Mouse (Mus musculus): ENCODE results near the gene Ppp1r13b. TPM values are rescaled to one million over a fixed set of nuclear protein-coding genes. Genes with fewer than 3 reads are reported as not detected.

Gene Ppp1r13b
- polyA plus RNA-seq, 1 experiment from 2014 or later = 6.8 TPM

DNA sequence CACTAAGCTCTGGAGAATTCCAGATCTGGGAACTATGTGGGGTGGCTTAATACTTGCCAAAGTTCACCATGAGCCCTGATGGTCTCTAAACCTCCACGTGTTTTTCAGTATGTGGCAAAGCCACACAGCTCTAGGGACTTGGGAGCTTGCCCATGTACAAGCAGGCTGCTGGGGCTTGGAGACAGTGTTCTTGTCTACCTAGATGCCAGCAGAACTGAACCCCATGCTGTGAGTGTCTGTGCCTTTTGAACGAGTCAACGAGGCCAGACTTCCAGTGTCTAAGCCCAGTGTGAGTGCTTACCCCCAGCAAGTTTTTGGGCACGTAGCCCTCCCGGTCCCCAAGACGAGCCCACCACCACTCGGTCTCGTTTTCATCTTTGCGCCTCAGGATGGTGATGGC is 78.0 kb downstream of the Ppp1r13b start:
- WGBS = 91% methylated on average over 9 of the region's 9 CpGs

DNA sequence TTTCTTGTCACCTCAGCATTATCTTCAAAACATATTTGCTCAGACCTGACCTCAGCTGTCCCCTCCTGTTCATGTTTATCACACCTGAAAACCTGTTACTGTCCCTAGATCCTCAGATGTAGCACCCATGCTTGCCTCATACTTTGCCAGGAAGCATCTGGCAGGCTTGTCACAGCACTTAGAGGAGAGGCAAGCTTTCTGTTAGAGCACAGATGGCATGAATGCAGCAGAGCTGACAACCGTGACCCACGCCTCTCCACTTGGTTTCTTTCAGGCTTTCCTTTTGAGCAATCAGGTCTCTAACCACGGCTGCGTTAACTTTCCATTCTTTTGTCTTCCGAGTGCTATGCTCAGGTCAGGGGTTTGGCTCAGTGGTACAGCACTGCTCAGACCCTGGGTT is 78.5 kb downstream of the Ppp1r13b start:
- Histone ChIP-seq H3K4me3 (ENCODE audit: low read depth, low read length) (no peak overlapping the region), H3K4me2 (ENCODE audit: low read depth, low read length) (no peak overlapping the region), H3K9ac (replicated peaks; ENCODE audit: low read length) (no peak overlapping the region), H3K27ac (replicated peaks; ENCODE audit: low read depth, low read length) (no peak overlapping the region), H3K36me3 (replicated peaks; ENCODE audit: control insufficient read depth, insufficient read depth, low read depth, low read length) (peaks cover 3% of the 10 kb centered on the region), H3K9me3 (replicated peaks; ENCODE audit: control insufficient read depth, low read length) (no peaks in the 10 kb centered on the region), H3K27me3 (ENCODE audit: control insufficient read depth, insufficient read depth, low read length) (no peaks in the 10 kb centered on the region), H3K4me1 (ENCODE audit: control insufficient read depth, insufficient read depth, low read length) (no peaks in the 10 kb centered on the region)
- WGBS = 80% methylated on average over 5 of the region's 5 CpGs
- ATAC-seq (replicated peaks; ENCODE audit: insufficient number of reproducible peaks, low FRiP score, low TSS enrichment, low read depth) (no peak), DNase-seq (ENCODE audit: low spot score) (no peak)

More for the DNA sequence above, 78.0 kb downstream of the Ppp1r13b start:
- no peak for DNase-seq (ENCODE audit: low spot score)
- no peak for ATAC-seq (replicated peaks; ENCODE audit: insufficient number of reproducible peaks, low FRiP score, low TSS enrichment, low read depth)
- H3K4me2 ChIP-seq (ENCODE audit: low read depth, low read length) = no peak overlapping the region
- H3K9me3 ChIP-seq (replicated peaks; ENCODE audit: control insufficient read depth, low read length) = no peaks in the 10 kb centered on the region
- no peak overlapping the region for H3K4me3 ChIP-seq (ENCODE audit: low read depth, low read length)
- no peaks in the 10 kb centered on the region for H3K4me1 ChIP-seq (ENCODE audit: control insufficient read depth, insufficient read depth, low read length)
- H3K9ac ChIP-seq (replicated peaks; ENCODE audit: low read length) = no peak overlapping the region
- peaks cover 3% of the 10 kb centered on the region for H3K36me3 ChIP-seq (replicated peaks; ENCODE audit: control insufficient read depth, insufficient read depth, low read depth, low read length)
- no peaks in the 10 kb centered on the region for H3K27me3 ChIP-seq (ENCODE audit: control insufficient read depth, insufficient read depth, low read length)
- H3K27ac ChIP-seq (replicated peaks; ENCODE audit: low read depth, low read length) = no peak overlapping the region

DNA sequence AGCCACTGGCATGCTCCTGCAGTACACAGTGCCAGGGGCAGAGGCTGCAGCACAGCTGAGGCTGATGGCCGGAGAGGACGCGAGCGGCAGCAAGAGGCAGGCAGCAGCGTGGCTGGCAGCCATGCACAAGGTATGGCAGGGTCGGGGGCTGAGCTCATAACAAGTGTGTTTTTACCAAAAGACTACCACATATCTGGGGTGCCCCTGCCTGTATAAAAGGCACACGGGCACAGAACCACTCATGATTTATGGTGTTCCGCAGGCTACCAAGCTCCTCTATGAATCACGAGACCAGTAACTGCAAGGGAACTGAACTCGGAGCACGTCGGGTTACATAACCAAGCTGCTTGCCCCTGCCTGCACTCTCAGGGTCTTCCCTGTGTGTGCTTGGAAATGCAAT is 80.4 kb downstream of the Ppp1r13b start:
- H3K4me3 ChIP-seq (ENCODE audit: low read depth, low read length) = no peak overlapping the region
- WGBS = 93% methylated on average over 12 of the region's 12 CpGs
- H3K9ac ChIP-seq (replicated peaks; ENCODE audit: low read length) = no peak overlapping the region
- H3K27me3 ChIP-seq (ENCODE audit: control insufficient read depth, insufficient read depth, low read length) = no peaks in the 10 kb centered on the region
- no peak for ATAC-seq (replicated peaks; ENCODE audit: insufficient number of reproducible peaks, low FRiP score, low TSS enrichment, low read depth)
- H3K4me1 ChIP-seq (ENCODE audit: control insufficient read depth, insufficient read depth, low read length) = no peaks in the 10 kb centered on the region
- peaks cover 3% of the 10 kb centered on the region for H3K36me3 ChIP-seq (replicated peaks; ENCODE audit: control insufficient read depth, insufficient read depth, low read depth, low read length)
- no peak overlapping the region for H3K27ac ChIP-seq (replicated peaks; ENCODE audit: low read depth, low read length)
- DNase-seq (ENCODE audit: low spot score) = no peak
- H3K9me3 ChIP-seq (replicated peaks; ENCODE audit: control insufficient read depth, low read length) = no peaks in the 10 kb centered on the region
- no peak overlapping the region for H3K4me2 ChIP-seq (ENCODE audit: low read depth, low read length)

DNA sequence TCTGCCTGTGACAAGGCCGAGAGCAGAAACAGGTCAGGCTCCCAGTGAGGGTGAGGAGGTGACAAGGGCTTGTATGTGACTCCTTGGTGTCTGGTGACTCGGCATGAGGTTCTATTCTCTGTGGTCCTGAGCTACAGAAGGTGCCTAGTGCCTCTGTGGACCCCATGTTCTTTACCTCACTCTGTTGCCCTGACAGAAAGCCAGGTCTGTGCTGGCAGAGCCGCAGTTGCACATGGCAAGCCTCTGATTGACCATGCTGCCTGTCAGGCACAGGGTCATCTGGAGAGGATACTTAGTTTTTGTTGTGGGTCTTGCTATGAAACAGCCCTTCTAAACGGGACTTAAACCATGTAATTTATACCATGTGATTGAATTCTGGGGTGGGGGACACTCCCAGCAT is 86.0 kb downstream of the Ppp1r13b start:
- Histone ChIP-seq H3K27ac (replicated peaks; ENCODE audit: low read depth, low read length) (no peak overlapping the region), H3K4me3 (ENCODE audit: low read depth, low read length) (no peak overlapping the region), H3K4me1 (ENCODE audit: control insufficient read depth, insufficient read depth, low read length) (no peaks in the 10 kb centered on the region), H3K36me3 (replicated peaks; ENCODE audit: control insufficient read depth, insufficient read depth, low read depth, low read length) (no peaks in the 10 kb centered on the region; the same call in none of the 2 replicates), H3K27me3 (ENCODE audit: control insufficient read depth, insufficient read depth, low read length) (no peaks in the 10 kb centered on the region), H3K4me2 (ENCODE audit: low read depth, low read length) (no peak overlapping the region), H3K9ac (replicated peaks; ENCODE audit: low read length) (no peak overlapping the region), H3K9me3 (replicated peaks; ENCODE audit: control insufficient read depth, low read length) (no peaks in the 10 kb centered on the region)
- DNase-seq (ENCODE audit: low spot score) (no peak), ATAC-seq (replicated peaks; ENCODE audit: insufficient number of reproducible peaks, low FRiP score, low TSS enrichment, low read depth) (no peak)
- 73% methylated on average over 4 of the region's 4 CpGs for WGBS

DNA sequence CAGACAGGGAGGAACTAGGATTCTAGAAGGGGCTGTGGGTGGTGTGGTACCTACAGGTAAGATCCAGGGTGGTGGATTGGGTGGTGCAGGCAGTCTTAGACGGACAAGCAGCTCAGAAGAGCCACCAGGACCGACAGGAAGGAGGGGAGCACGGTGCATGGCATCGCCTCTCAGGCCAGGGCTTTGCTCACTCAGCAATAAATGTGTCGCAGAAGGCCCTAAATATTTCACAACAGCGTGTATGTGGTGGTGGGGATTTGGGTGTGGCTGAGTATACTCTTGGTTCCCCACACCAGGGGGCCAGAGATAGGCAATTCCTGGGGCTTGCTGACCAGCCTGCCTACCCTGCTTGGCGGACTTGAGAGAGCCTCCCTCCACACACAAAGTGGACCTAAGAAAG is 87.2 kb downstream of the Ppp1r13b start:
- 89% methylated on average over 7 of the region's 7 CpGs for WGBS

DNA sequence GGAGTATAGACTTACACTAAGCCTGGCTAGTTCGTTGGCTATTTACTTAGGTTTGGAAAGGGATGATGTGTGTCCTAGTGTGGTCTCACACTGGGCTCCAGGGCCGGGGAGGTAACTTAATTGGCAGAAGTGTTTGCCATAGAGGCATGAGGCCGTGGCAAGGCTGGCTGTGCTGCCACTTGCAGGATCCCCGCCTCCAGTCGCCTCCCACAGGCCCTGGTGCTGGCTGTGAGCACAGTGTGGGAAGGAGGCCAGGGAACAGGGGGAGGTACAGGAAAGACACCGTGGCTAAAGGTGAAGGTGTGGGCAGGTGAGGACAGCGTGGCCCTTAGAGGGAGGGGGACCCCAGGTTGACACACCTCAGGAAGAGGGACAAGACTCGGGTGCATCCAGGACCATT is 88.0 kb downstream of the Ppp1r13b start:
- WGBS = 81% methylated on average over 8 of the region's 8 CpGs
- no peaks in the 10 kb centered on the region for H3K27me3 ChIP-seq (ENCODE audit: control insufficient read depth, insufficient read depth, low read length)
- H3K36me3 ChIP-seq (replicated peaks; ENCODE audit: control insufficient read depth, insufficient read depth, low read depth, low read length) = no peaks in the 10 kb centered on the region; the same call in 1 of the 2 replicates
- H3K9me3 ChIP-seq (replicated peaks; ENCODE audit: control insufficient read depth, low read length) = no peaks in the 10 kb centered on the region
- no peak for DNase-seq (ENCODE audit: low spot score)
- no peak overlapping the region for H3K27ac ChIP-seq (replicated peaks; ENCODE audit: low read depth, low read length)
- H3K4me3 ChIP-seq (ENCODE audit: low read depth, low read length) = no peak overlapping the region
- H3K4me2 ChIP-seq (ENCODE audit: low read depth, low read length) = no peak overlapping the region
- ATAC-seq (replicated peaks; ENCODE audit: insufficient number of reproducible peaks, low FRiP score, low TSS enrichment, low read depth) = no peak
- H3K9ac ChIP-seq (replicated peaks; ENCODE audit: low read length) = no peak overlapping the region
- peaks cover 6% of the 10 kb centered on the region for H3K4me1 ChIP-seq (ENCODE audit: control insufficient read depth, insufficient read depth, low read length)

More for the DNA sequence above, 87.2 kb downstream of the Ppp1r13b start:
- H3K4me2 ChIP-seq (ENCODE audit: low read depth, low read length) = no peak overlapping the region
- H3K4me1 ChIP-seq (ENCODE audit: control insufficient read depth, insufficient read depth, low read length) = no peaks in the 10 kb centered on the region; the same call in 1 of the 2 replicates
- H3K4me3 ChIP-seq (ENCODE audit: low read depth, low read length) = no peak overlapping the region
- no peaks in the 10 kb centered on the region; the same call in none of the 2 replicates for H3K36me3 ChIP-seq (replicated peaks; ENCODE audit: control insufficient read depth, insufficient read depth, low read depth, low read length)
- H3K27me3 ChIP-seq (ENCODE audit: control insufficient read depth, insufficient read depth, low read length) = no peaks in the 10 kb centered on the region
- no peak overlapping the region for H3K9ac ChIP-seq (replicated peaks; ENCODE audit: low read length)
- no peaks in the 10 kb centered on the region for H3K9me3 ChIP-seq (replicated peaks; ENCODE audit: control insufficient read depth, low read length)
- no peak for ATAC-seq (replicated peaks; ENCODE audit: insufficient number of reproducible peaks, low FRiP score, low TSS enrichment, low read depth)
- H3K27ac ChIP-seq (replicated peaks; ENCODE audit: low read depth, low read length) = no peak overlapping the region
- no peak for DNase-seq (ENCODE audit: low spot score)

DNA sequence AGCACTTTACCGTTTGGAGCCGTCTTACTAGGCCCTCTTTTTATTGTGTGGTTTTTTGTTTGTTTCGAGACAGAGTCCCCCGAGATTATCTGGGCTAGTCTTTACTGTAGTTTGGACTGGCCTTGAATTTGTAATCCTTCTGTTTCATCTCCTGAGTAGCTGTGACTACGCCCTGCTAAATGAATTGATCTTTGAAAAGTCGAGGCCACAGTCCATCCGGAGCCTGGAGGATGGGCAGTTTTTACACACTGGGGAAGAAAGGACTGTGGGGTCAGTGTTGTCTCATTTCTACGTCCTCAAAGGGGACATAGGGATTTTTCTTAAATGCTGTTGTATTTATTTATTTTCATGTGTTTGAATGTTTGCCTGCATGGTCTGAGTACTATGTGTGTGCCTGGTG is 89.9 kb downstream of the Ppp1r13b start:
- no peak overlapping the region for H3K9ac ChIP-seq (replicated peaks; ENCODE audit: low read length)
- ATAC-seq (replicated peaks; ENCODE audit: insufficient number of reproducible peaks, low FRiP score, low TSS enrichment, low read depth) = no peak
- 90% methylated on average over 8 of the region's 8 CpGs for WGBS

DNA sequence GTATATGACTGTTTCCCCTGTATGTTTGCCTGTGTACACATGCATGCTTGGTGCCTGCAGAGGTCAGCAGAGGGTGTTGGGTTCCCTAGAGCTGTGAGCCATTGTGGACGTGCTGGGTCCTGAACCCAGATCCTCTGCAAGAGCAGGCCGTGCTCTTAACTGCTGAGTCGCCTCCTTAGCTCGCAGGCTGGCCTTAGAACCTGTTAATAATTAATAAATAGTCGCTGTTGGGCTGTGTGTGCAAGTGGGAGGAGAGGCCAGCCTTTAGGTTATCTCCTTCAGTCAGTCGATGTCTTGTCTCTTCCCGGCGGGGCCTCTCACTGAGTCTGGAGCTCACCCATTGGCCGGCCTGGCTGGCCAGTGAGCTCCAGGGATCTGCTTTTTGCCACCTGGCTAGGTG is 90.9 kb downstream of the Ppp1r13b start:
- Histone ChIP-seq H3K27me3 (ENCODE audit: control insufficient read depth, insufficient read depth, low read length) (no peaks in the 10 kb centered on the region), H3K27ac (replicated peaks; ENCODE audit: low read depth, low read length) (no peak overlapping the region), H3K4me3 (ENCODE audit: low read depth, low read length) (no peak overlapping the region), H3K9me3 (replicated peaks; ENCODE audit: control insufficient read depth, low read length) (no peaks in the 10 kb centered on the region), H3K4me2 (ENCODE audit: low read depth, low read length) (no peak overlapping the region), H3K36me3 (replicated peaks; ENCODE audit: control insufficient read depth, insufficient read depth, low read depth, low read length) (no peaks in the 10 kb centered on the region; the same call in 1 of the 2 replicates), H3K4me1 (ENCODE audit: control insufficient read depth, insufficient read depth, low read length) (peaks cover 6% of the 10 kb centered on the region), H3K9ac (replicated peaks; ENCODE audit: low read length) (no peak overlapping the region)
- no peak for ATAC-seq (replicated peaks; ENCODE audit: insufficient number of reproducible peaks, low FRiP score, low TSS enrichment, low read depth)
- 74% methylated on average over 9 of the region's 9 CpGs for WGBS
- no peak for DNase-seq (ENCODE audit: low spot score)

More for the DNA sequence above, 89.9 kb downstream of the Ppp1r13b start:
- Histone ChIP-seq H3K4me2 (ENCODE audit: low read depth, low read length) (no peak overlapping the region), H3K27me3 (ENCODE audit: control insufficient read depth, insufficient read depth, low read length) (no peaks in the 10 kb centered on the region), H3K4me3 (ENCODE audit: low read depth, low read length) (no peak overlapping the region), H3K4me1 (ENCODE audit: control insufficient read depth, insufficient read depth, low read length) (peaks cover 6% of the 10 kb centered on the region), H3K36me3 (replicated peaks; ENCODE audit: control insufficient read depth, insufficient read depth, low read depth, low read length) (no peaks in the 10 kb centered on the region; the same call in 1 of the 2 replicates), H3K27ac (replicated peaks; ENCODE audit: low read depth, low read length) (no peak overlapping the region), H3K9me3 (replicated peaks; ENCODE audit: control insufficient read depth, low read length) (no peaks in the 10 kb centered on the region)
- DNase-seq (ENCODE audit: low spot score) = no peak

All from embryonic facial prominence, embryonic 11.5 days (tissue).